Mouse (Mus musculus) lung, adult 2 months (tissue): Measurements from ENCODE around the gene Psap.

Experiments
- CTCF ChIP-seq: fragments of 200-500 bp; IDR thresholded peaks from 2 replicates; pipeline ENCODE4 v1.5.1; 2011; ENCODE audit warnings: mild to moderate bottlenecking, low read length, control low read depth; ENCODE audit not compliant: insufficient read depth
- POLR2A ChIP-seq: fragments of 200-500 bp; IDR thresholded peaks from 2 replicates; pipeline ENCODE4 v1.6.1; 2011; ENCODE audit warnings: low read depth, mild to moderate bottlenecking, control low read depth, low read length, borderline replicate concordance; ENCODE audit errors: extremely low read depth

- TF ChIP-seq POLR2A, result no peak
- TF ChIP-seq CTCF, result no peak
These were observed 72.8 kb downstream of the Psap start for GRCm38 (mm10) chr10:60350077-60350804.
